Mouse (Mus musculus): ENCODE data around the gene Tpmt.

Tpmt gene

GRCm38 (mm10) chr13:46975930-46976329, 68.6 kb downstream of the Tpmt start:
- DNase-seq (ENCODE audit: low spot score): no peak

DNA sequence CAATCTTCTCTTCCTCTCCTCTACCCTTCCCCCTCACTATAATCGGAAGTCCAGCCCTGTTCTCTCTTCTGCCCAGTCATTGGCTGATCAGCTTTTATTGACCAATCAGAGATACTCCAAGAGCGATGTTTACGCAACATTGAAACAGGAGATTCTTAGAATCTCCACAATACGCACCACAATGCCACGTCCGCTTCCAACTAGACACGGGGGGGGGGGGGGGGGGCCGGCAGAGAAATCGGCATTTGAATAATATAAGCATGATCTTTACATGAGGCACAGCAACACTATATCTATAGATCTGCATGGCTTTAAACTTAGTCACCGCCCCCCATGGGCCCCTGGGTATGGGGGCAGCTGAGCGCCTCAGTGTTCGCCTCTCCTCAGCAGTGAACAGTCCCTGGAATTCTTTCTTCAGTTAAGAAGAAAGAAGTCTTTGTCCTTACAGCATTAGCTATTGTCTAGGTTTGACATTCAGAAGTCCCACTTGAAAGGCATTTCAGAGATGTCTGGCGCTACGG, 69.4 kb downstream of the Tpmt start:
- DNase-seq (ENCODE audit: low spot score): no peak

Data from T-cell, adult 2 months (primary cell).